Mouse (Mus musculus) forebrain, embryonic 11.5 days (tissue): ENCODE results near the gene Fem1a. TPM values are rescaled to one million over a fixed set of nuclear protein-coding genes. Genes with fewer than 3 reads are reported as not detected.

Experiments used
- ATAC-seq: fragments of 200-750 bp; cut with Nextera tagmentation; replicated peaks from 2 replicates; pipeline ENCODE4 v1.8.0; 2017; ENCODE audit warnings: moderate TSS enrichment; ENCODE audit not compliant: low FRiP score
- DNase-seq: peaks from one replicate; pipeline ENCODE4 v3.0.0-alpha.2; 2017; ENCODE audit warnings: low spot score
- H3K27ac ChIP-seq: fragments of 300-500 bp; sonication (generic); 2 replicates; pipeline ENCODE4 v1.5.1; 2014; ENCODE audit warnings: low read depth, low read length
- H3K27me3 ChIP-seq: fragments of 300-500 bp; sonication (generic); 2 replicates; pipeline ENCODE4 v1.6.1; 2014; ENCODE audit warnings: mild to moderate bottlenecking, low read length, mixed read lengths; ENCODE audit not compliant: control insufficient read depth, insufficient read depth
- H3K36me3 ChIP-seq: fragments of 300-500 bp; sonication (generic); 2 replicates; pipeline ENCODE4 v1.6.1; 2014; ENCODE audit warnings: mild to moderate bottlenecking, low read length, moderate library complexity, mixed read lengths; ENCODE audit not compliant: control insufficient read depth, insufficient read depth
- H3K4me1 ChIP-seq: fragments of 300-500 bp; sonication (generic); replicated peaks from 2 replicates; pipeline ENCODE4 v1.6.1; 2014; ENCODE audit warnings: low read length, mixed read lengths; ENCODE audit not compliant: control insufficient read depth, insufficient read depth
- H3K4me2 ChIP-seq: fragments of 300-500 bp; sonication (generic); 2 replicates; pipeline ENCODE4 v1.6.1; 2014; ENCODE audit warnings: low read depth, mild to moderate bottlenecking, low read length, moderate library complexity, mixed read lengths; ENCODE audit not compliant: severe bottlenecking
- H3K4me3 ChIP-seq: fragments of 300-500 bp; sonication (generic); 2 replicates; pipeline ENCODE4 v1.5.1; 2014; ENCODE audit warnings: low read depth, low read length
- H3K9ac ChIP-seq: fragments of 300-500 bp; sonication (generic); 2 replicates; pipeline ENCODE4 v1.6.1; 2014; ENCODE audit warnings: low read length
- H3K9me3 ChIP-seq: fragments of 300-500 bp; sonication (generic); 2 replicates; pipeline ENCODE4 v1.6.1; 2016; ENCODE audit warnings: low read length, mixed read lengths; ENCODE audit not compliant: control insufficient read depth
- WGBS: fragments of 180-500 bp; shearing (Covaris S2); extraction: QIAGEN DNeasy Blood & Tissue Kit; methylation state at CpG from one replicate; pipeline ENCODE4 v1.1.7; 2014; 5-methylcytosine and 5-hydroxymethylcytosine counted together
- polyA plus RNA-seq: library from polyadenylated mRNA; unstranded; fragments of >200 nt; fragmentation: Nextera tagmentation; extraction: Ambion mirVana; gene quantifications from 2 replicates; pipeline ENCODE4 v1.2.1, GENCODE M21; 2014

The Fem1a gene
- polyA plus RNA-seq, 1 experiment from 2014 or later, result 16.5 TPM

- WGBS, result 26% methylated on average over 12 of the region's 12 CpGs
These were observed 12.6 kb downstream of the Fem1a start for GRCm38 (mm10) chr17:56269153-56269630.

DNA sequence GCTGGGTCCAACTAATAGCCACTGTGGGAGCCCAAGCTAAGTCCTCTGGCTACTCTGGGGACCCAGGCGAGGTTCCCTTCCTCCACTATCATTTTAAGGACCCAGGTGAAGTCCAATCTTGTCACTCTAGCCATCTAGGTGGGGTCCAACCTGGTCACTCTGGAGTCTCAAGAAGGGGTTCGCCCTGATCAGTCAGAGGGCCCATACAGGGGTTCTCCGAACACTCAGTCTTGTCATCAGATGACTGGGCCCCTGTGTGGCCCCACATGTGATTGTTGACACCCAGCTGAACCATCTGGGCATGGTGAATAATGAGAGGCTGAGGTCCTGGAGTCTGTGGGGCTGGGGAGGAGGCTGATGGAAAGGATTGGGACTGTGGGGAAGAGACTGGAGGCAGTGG lies 13.1 kb downstream of the Fem1a start:
- H3K9ac ChIP-seq, result peak overlapping the region; percentile 46
- H3K36me3 ChIP-seq, result no peaks in the 10 kb centered on the region
- no peak overlapping the region for H3K27ac ChIP-seq
- ATAC-seq, result peak; percentile 11
- H3K4me3 ChIP-seq, result peak overlapping the region; percentile 27; the same call in 1 of the 2 replicates
- no peaks in the 10 kb centered on the region for H3K9me3 ChIP-seq
- no peak for DNase-seq
- no peaks in the 10 kb centered on the region for H3K27me3 ChIP-seq
- no peaks in the 10 kb centered on the region for H3K4me1 ChIP-seq
- 74% methylated on average over 3 of the region's 3 CpGs for WGBS
- peak overlapping the region; percentile 55 for H3K4me2 ChIP-seq

More at GRCm38 (mm10) chr17:56269153-56269630, 12.6 kb downstream of the Fem1a start:
- Histone ChIP-seq H3K9me3 (no peaks in the 10 kb centered on the region), H3K27me3 (no peaks in the 10 kb centered on the region), H3K27ac (no peak overlapping the region), H3K4me1 (no peaks in the 10 kb centered on the region), H3K4me3 (peak overlapping the region; percentile 27), H3K36me3 (no peaks in the 10 kb centered on the region), H3K4me2 (peak overlapping the region; percentile 55), H3K9ac (peak overlapping the region; percentile 46)
- DNase-seq, result no peak
- peak; percentile 85 for ATAC-seq

DNA sequence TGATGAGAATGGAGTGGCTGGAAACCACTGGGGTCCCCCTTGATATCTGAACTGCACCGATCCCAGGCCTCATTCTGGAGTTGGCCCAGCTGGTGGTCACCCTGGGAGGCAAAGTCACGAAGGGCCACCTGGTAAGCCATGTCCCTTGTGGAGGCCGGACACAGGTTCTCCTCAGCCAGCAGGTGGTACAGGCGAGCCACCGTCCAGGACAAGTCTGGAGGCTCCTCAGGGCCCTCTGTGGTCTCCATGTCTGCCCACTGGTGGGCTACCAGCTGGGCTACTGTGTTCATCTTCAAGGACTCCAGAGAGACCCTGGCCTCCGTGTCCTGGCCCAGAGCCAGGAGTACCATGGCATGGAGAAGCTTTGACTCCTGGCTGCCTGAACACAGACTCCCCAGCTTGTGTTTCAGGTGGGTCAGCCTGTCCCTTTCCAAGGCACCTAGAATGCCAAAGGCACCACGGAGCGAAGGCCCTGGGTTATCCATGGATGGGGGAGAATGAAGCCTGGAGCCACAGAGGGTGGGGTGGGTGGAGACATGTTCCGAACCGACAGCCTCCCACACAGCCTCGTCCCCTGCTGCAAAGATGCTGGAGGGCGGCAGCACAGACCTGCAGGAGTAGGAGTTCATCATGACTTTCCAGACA lies 15.1 kb downstream of the Fem1a start:
- WGBS, result 90% methylated on average over 12 of the region's 12 CpGs
- Histone ChIP-seq H3K4me3 (no peak overlapping the region), H3K27ac (no peak overlapping the region), H3K4me1 (peaks cover 2% of the 10 kb centered on the region; the same call in 1 of the 2 replicates), H3K9me3 (no peaks in the 10 kb centered on the region), H3K9ac (no peak overlapping the region), H3K4me2 (no peak overlapping the region), H3K36me3 (no peaks in the 10 kb centered on the region), H3K27me3 (no peaks in the 10 kb centered on the region)
- ATAC-seq (no peak), DNase-seq (no peak)

DNA sequence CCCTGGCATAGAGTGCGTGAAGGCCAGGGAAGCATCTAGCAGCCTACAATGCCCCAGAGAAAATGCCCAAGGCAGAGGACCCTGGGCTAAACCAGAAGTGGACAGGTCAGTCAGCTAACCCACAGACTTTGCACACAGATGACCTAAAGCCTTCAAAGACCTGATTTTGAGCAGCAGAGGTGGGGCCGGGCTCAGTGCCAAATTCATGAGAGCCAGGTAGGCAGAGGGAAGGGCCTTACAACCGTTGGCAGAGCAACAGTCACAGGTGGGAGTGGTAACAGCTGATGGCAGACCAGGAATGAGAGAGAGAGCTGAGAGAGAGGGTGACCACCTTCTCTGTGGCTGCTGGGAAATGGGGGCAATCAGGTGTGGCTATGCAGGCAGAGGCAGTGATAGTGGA lies 16.0 kb downstream of the Fem1a start:
- Histone ChIP-seq H3K27me3 (no peaks in the 10 kb centered on the region), H3K9ac (no peak overlapping the region)
- WGBS, result 74% methylated on average over 3 of the region's 3 CpGs

DNA sequence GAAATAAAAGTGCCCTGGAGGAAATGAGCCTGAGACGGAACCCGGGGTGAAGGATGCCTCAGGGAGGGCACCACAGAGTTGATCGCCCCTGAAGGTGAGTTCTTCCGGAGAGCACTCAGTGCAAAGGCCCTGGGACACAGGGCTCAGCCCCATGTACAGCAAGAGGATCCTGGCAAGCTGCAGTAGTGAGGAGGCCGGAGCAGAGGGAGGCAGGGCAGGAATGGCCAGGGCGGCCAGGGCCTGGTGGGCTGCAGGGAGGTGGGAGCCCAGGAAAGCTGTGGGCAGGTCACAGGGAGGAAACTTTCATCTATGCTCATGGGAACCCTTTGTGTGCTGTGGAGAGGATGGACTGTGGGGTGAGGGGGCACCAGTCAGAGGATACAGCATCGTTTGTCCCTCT lies 16.9 kb downstream of the Fem1a start:
- ATAC-seq (no peak), DNase-seq (no peak)
- Histone ChIP-seq H3K4me1 (peaks cover 2% of the 10 kb centered on the region; the same call in 1 of the 2 replicates), H3K9ac (no peak overlapping the region), H3K9me3 (no peaks in the 10 kb centered on the region), H3K4me2 (no peak overlapping the region), H3K4me3 (no peak overlapping the region), H3K27me3 (no peaks in the 10 kb centered on the region), H3K36me3 (no peaks in the 10 kb centered on the region), H3K27ac (no peak overlapping the region)
- 89% methylated on average over 7 of the region's 7 CpGs for WGBS

More for the DNA sequence above, 16.0 kb downstream of the Fem1a start:
- DNase-seq (no peak), ATAC-seq (no peak)
- no peak overlapping the region for H3K4me3 ChIP-seq
- H3K27ac ChIP-seq, result no peak overlapping the region
- H3K4me2 ChIP-seq, result no peak overlapping the region
- H3K4me1 ChIP-seq, result peaks cover 2% of the 10 kb centered on the region; the same call in 1 of the 2 replicates
- H3K36me3 ChIP-seq, result no peaks in the 10 kb centered on the region
- H3K9me3 ChIP-seq, result no peaks in the 10 kb centered on the region

DNA sequence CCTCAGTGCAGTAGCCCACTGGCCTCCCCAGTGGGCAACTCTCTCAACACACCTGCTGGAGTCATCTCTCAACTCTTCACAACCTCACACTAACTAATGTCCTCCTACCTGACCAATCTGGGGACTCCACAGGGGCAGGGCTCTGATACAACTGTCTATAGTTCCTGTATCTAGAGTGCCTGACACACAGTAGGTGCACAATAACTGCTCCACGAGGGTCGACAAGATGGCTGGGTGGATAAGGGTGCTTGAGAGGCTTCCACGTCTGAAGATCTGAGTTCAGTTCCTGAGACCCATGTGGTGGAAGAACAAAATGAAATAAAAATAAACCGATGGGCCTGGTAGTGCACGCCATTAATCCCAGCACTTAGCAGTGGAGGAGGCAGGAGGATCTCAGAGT lies 17.4 kb downstream of the Fem1a start:
- Histone ChIP-seq H3K4me3 (no peak overlapping the region), H3K27me3 (no peaks in the 10 kb centered on the region), H3K4me1 (peaks cover 2% of the 10 kb centered on the region; the same call in 1 of the 2 replicates), H3K27ac (no peak overlapping the region), H3K9me3 (no peaks in the 10 kb centered on the region), H3K4me2 (no peak overlapping the region), H3K9ac (no peak overlapping the region), H3K36me3 (no peaks in the 10 kb centered on the region)
- DNase-seq, result no peak
- 95% methylated on average over 5 of the region's 5 CpGs for WGBS
- ATAC-seq, result no peak

- Histone ChIP-seq H3K27ac (no peak overlapping the region), H3K9ac (peak overlapping the region; percentile 65), H3K4me2 (peak overlapping the region; percentile 71), H3K27me3 (no peaks in the 10 kb centered on the region), H3K36me3 (no peaks in the 10 kb centered on the region; the same call in 1 of the 2 replicates), H3K4me1 (peaks cover 2% of the 10 kb centered on the region; the same call in 1 of the 2 replicates), H3K4me3 (peak overlapping the region; percentile 42), H3K9me3 (no peaks in the 10 kb centered on the region)
- ATAC-seq (0 out of 2 replicates have a peak, but pooled peaks have one; percentile 4), DNase-seq (no peak)
- WGBS, result 41% methylated on average over 5 of the region's 5 CpGs
These were observed 19.4 kb downstream of the Fem1a start for GRCm38 (mm10) chr17:56275842-56276480.

DNA sequence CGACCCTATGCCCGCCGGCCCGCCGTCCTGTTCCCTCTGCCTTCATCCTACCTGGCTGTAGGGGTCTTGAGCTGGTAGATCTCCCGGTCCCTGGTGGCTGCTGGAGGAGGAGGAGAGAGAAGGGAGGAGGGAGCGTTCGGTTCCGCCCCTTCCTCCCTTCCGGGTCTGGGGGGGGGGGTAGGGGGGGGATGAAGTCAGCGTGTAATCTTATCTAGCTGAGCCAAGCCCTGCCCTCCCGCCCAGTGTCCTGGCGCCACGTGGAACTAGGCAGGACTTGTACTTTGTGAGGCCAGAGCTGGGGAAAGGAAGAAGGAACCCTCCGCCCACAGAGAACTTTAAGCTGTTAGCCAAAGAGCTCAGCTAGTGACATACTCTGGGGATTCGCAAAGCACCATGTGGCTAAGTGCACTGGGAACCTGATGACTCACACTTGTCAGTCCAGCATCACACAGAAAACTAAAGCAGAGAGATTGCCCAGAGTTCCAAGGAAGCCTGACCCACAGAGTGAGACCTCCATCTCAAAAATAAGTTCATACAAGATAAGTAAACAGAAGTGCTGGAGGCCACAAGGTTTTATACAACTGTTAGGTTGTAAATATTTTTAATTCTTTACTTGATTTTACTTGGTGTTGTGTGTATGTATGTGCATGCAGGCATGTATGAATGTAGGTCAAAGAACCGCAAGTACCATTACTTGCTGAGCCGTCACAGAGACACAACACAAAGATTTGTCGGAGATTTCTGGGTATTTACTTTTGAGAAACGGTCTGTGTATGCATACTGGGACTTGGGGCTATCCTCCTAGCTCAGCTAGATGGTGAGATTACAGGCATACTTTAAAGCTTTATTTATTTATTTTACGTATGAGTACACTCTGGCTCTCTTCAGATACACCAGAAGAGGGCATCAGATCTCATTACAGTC lies 20.3 kb downstream of the Fem1a start, which contains the start of gene Ticam1:
TSS of gene Ticam1 (minus strand) at position 144 of the 924 bp plus-strand sequence.
- H3K9me3 ChIP-seq, result no peaks in the 10 kb centered on the region
- H3K4me3 ChIP-seq, result peak within 1 kb of the TSS; percentile 42
- H3K27me3 ChIP-seq, result no peaks in the 10 kb centered on the region
- H3K9ac ChIP-seq, result peak within 1 kb of the TSS; percentile 65
- DNase-seq, result peak; percentile 94
- ATAC-seq, result peak; percentile 90
- H3K4me1 ChIP-seq, result peaks cover 2% of the 10 kb centered on the region; the same call in 1 of the 2 replicates
- peak within 1 kb of the TSS; percentile 66 for H3K27ac ChIP-seq
- 10% methylated on average over 17 of the region's 21 CpGs for WGBS
- H3K4me2 ChIP-seq, result peak within 1 kb of the TSS; percentile 71
- no peaks in the 10 kb centered on the region; the same call in 1 of the 2 replicates for H3K36me3 ChIP-seq
